Mouse (Mus musculus) spleen, embryonic (tissue): ENCODE measurements around the gene Hnrnpdl.

ENCODE experiments used
- CTCF ChIA-PET: fragments of 350-600 bp; sonication (Branson Sonifier 250); formaldehyde crosslinking; loops from one replicate; lab custom pipeline; 2022; lab: Charles Lee

Gene Hnrnpdl

GRCm38 (mm10) chr5:100047143-100047640 is 7.7 kb upstream of the Hnrnpdl start:
- CTCF ChIA-PET = no interaction called here

- CTCF ChIA-PET = no interaction called here
Observed at GRCm38 (mm10) chr5:100046096-100046495, 6.6 kb upstream of the Hnrnpdl start.

- CTCF ChIA-PET = interaction anchor here (0.9 kb wide), 1 partner anchor 817 kb away, joined by 3 read pairs; no protein-coding TSS in a partner anchor
Observed at GRCm38 (mm10) chr5:100044621-100045020, 5.2 kb upstream of the Hnrnpdl start.

GRCm38 (mm10) chr5:100044030-100044429 is 4.6 kb upstream of the Hnrnpdl start:
- CTCF ChIA-PET = interaction anchor here (0.6 to 0.9 kb wide), 2 partner anchors 818 to 871 kb away, joined by 3 read pairs; no protein-coding TSS in a partner anchor

GRCm38 (mm10) chr5:100043361-100043760 is 3.9 kb upstream of the Hnrnpdl start:
- CTCF ChIA-PET = no interaction called here

- CTCF ChIA-PET = interaction anchor here (0.6 kb wide), 1 partner anchor 136 kb away, joined by 3 read pairs; the partner anchor contains the start of gene Vamp9
Observed at GRCm38 (mm10) chr5:100042467-100042866, 3.0 kb upstream of the Hnrnpdl start.

GRCm38 (mm10) chr5:100041272-100041671 is 1.8 kb upstream of the Hnrnpdl start:
- CTCF ChIA-PET = interaction anchor here (0.6 kb wide), 1 partner anchor 63 kb away, joined by 3 read pairs; no protein-coding TSS in a partner anchor

- CTCF ChIA-PET = no interaction called here
Observed at GRCm38 (mm10) chr5:100040281-100040784, 869 bp upstream of the Hnrnpdl start.

- CTCF ChIA-PET = interaction anchor here (0.6 kb wide), 1 partner anchor 123 kb away, joined by 19 read pairs; no protein-coding TSS in a partner anchor
Observed at GRCm38 (mm10) chr5:100038714-100039601, 506 bp downstream of the Hnrnpdl start.

- CTCF ChIA-PET = interaction anchor here (0.7 kb wide), 1 partner anchor 785 kb away, joined by 6 read pairs; no protein-coding TSS in a partner anchor
Observed at GRCm38 (mm10) chr5:100037965-100038713, 1.3 kb downstream of the Hnrnpdl start.

- CTCF ChIA-PET = interaction anchor here (0.5 to 0.6 kb wide), 3 partner anchors 60 to 834 kb away, joined by 3 to 6 read pairs (median 4); no protein-coding TSS in a partner anchor
Observed at GRCm38 (mm10) chr5:100036681-100037080, 2.8 kb downstream of the Hnrnpdl start.

- CTCF ChIA-PET = interaction anchor here (0.5 to 0.6 kb wide), 3 partner anchors 60 to 834 kb away, joined by 3 to 6 read pairs (median 4); no protein-coding TSS in a partner anchor
Observed at GRCm38 (mm10) chr5:100035950-100036349, 3.5 kb downstream of the Hnrnpdl start.

GRCm38 (mm10) chr5:100032646-100033045 is 6.8 kb downstream of the Hnrnpdl start:
- CTCF ChIA-PET = no interaction called here

- CTCF ChIA-PET = no interaction called here
Observed at GRCm38 (mm10) chr5:100032107-100032506, 7.4 kb downstream of the Hnrnpdl start.

GRCm38 (mm10) chr5:100030069-100030468 is 9.4 kb downstream of the Hnrnpdl start:
- CTCF ChIA-PET = interaction anchor here (0.6 kb wide), 1 partner anchor 147 kb away, joined by 10 read pairs; no protein-coding TSS in a partner anchor

GRCm38 (mm10) chr5:100024868-100025267 is 14.6 kb downstream of the Hnrnpdl start:
- CTCF ChIA-PET = no interaction called here

GRCm38 (mm10) chr5:100024403-100024802 is 15.1 kb downstream of the Hnrnpdl start:
- CTCF ChIA-PET = no interaction called here

- CTCF ChIA-PET = no interaction called here
Observed at GRCm38 (mm10) chr5:100020089-100020488, 19.4 kb downstream of the Hnrnpdl start.

- CTCF ChIA-PET = no interaction called here
Observed at GRCm38 (mm10) chr5:100012599-100012998, 26.9 kb downstream of the Hnrnpdl start.

- CTCF ChIA-PET = no interaction called here
Observed at GRCm38 (mm10) chr5:100008485-100008884, 31.0 kb downstream of the Hnrnpdl start.

GRCm38 (mm10) chr5:100007040-100007375 is 32.5 kb downstream of the Hnrnpdl start:
- CTCF ChIA-PET = no interaction called here
